Mouse (Mus musculus): Measurements from ENCODE around the gene Gdpd1.

Gene Gdpd1

GRCm38 (mm10) chr11:86984990-86985389, 88.9 kb downstream of the Gdpd1 start:
- no peak for DNase-seq
